Mouse (Mus musculus) forebrain, embryonic 11.5 days (tissue): Measurements from ENCODE around the gene Xylt1. TPM values are rescaled to one million over a fixed set of nuclear protein-coding genes. Genes with fewer than 3 reads are reported as not detected.

Experiments used
- ATAC-seq: fragments of 200-750 bp; cut with Nextera tagmentation; replicated peaks from 2 replicates; pipeline ENCODE4 v1.8.0; 2017; ENCODE audit warnings: moderate TSS enrichment; ENCODE audit not compliant: low FRiP score
- DNase-seq: peaks from one replicate; pipeline ENCODE4 v3.0.0-alpha.2; 2017; ENCODE audit warnings: low spot score
- H3K27ac ChIP-seq: fragments of 300-500 bp; sonication (generic); 2 replicates; pipeline ENCODE4 v1.5.1; 2014; ENCODE audit warnings: low read depth, low read length
- H3K27me3 ChIP-seq: fragments of 300-500 bp; sonication (generic); 2 replicates; pipeline ENCODE4 v1.6.1; 2014; ENCODE audit warnings: mild to moderate bottlenecking, low read length, mixed read lengths; ENCODE audit not compliant: control insufficient read depth, insufficient read depth
- H3K36me3 ChIP-seq: fragments of 300-500 bp; sonication (generic); 2 replicates; pipeline ENCODE4 v1.6.1; 2014; ENCODE audit warnings: mild to moderate bottlenecking, low read length, moderate library complexity, mixed read lengths; ENCODE audit not compliant: control insufficient read depth, insufficient read depth
- H3K4me1 ChIP-seq: fragments of 300-500 bp; sonication (generic); replicated peaks from 2 replicates; pipeline ENCODE4 v1.6.1; 2014; ENCODE audit warnings: low read length, mixed read lengths; ENCODE audit not compliant: control insufficient read depth, insufficient read depth
- H3K4me2 ChIP-seq: fragments of 300-500 bp; sonication (generic); 2 replicates; pipeline ENCODE4 v1.6.1; 2014; ENCODE audit warnings: low read depth, mild to moderate bottlenecking, low read length, moderate library complexity, mixed read lengths; ENCODE audit not compliant: severe bottlenecking
- H3K4me3 ChIP-seq: fragments of 300-500 bp; sonication (generic); 2 replicates; pipeline ENCODE4 v1.5.1; 2014; ENCODE audit warnings: low read depth, low read length
- H3K9ac ChIP-seq: fragments of 300-500 bp; sonication (generic); 2 replicates; pipeline ENCODE4 v1.6.1; 2014; ENCODE audit warnings: low read length
- H3K9me3 ChIP-seq: fragments of 300-500 bp; sonication (generic); 2 replicates; pipeline ENCODE4 v1.6.1; 2016; ENCODE audit warnings: low read length, mixed read lengths; ENCODE audit not compliant: control insufficient read depth
- WGBS: fragments of 180-500 bp; shearing (Covaris S2); extraction: QIAGEN DNeasy Blood & Tissue Kit; methylation state at CpG from one replicate; pipeline ENCODE4 v1.1.7; 2014; 5-methylcytosine and 5-hydroxymethylcytosine counted together
- polyA plus RNA-seq: library from polyadenylated mRNA; unstranded; fragments of >200 nt; fragmentation: Nextera tagmentation; extraction: Ambion mirVana; gene quantifications from 2 replicates; pipeline ENCODE4 v1.2.1, GENCODE M21; 2014

The Xylt1 gene
- polyA plus RNA-seq, 1 experiment from 2014 or later: 4.6 TPM

- Histone ChIP-seq H3K27ac (no peak overlapping the region), H3K9me3 (no peaks in the 10 kb centered on the region), H3K4me2 (no peak overlapping the region), H3K36me3 (no peaks in the 10 kb centered on the region), H3K27me3 (no peaks in the 10 kb centered on the region), H3K4me1 (peaks cover 6% of the 10 kb centered on the region; the same call in 1 of the 2 replicates), H3K9ac (no peak overlapping the region), H3K4me3 (no peak overlapping the region)
- 78% methylated on average over 3 of the region's 3 CpGs for WGBS
- ATAC-seq (no peak), DNase-seq (no peak)
Measured at GRCm38 (mm10) chr7:117435091-117435490, 54.3 kb downstream of the Xylt1 start.

- Histone ChIP-seq H3K9ac (no peak overlapping the region), H3K27me3 (no peaks in the 10 kb centered on the region), H3K27ac (no peak overlapping the region), H3K9me3 (no peaks in the 10 kb centered on the region), H3K4me3 (no peak overlapping the region), H3K4me1 (peaks cover 6% of the 10 kb centered on the region; the same call in 1 of the 2 replicates), H3K36me3 (no peaks in the 10 kb centered on the region), H3K4me2 (no peak overlapping the region)
- 90% methylated on average over 12 of the region's 12 CpGs for WGBS
- DNase-seq (no peak), ATAC-seq (no peak)
Measured at GRCm38 (mm10) chr7:117435730-117436441, 55.1 kb downstream of the Xylt1 start.

- no peaks in the 10 kb centered on the region for H3K36me3 ChIP-seq
- DNase-seq (no peak), ATAC-seq (no peak)
- peaks cover 6% of the 10 kb centered on the region; the same call in 1 of the 2 replicates for H3K4me1 ChIP-seq
- H3K9me3 ChIP-seq: no peaks in the 10 kb centered on the region
- H3K9ac ChIP-seq: no peak overlapping the region
- H3K4me3 ChIP-seq: no peak overlapping the region
- no peak overlapping the region for H3K4me2 ChIP-seq
- no peaks in the 10 kb centered on the region for H3K27me3 ChIP-seq
- no peak overlapping the region for H3K27ac ChIP-seq
- 89% methylated on average over 11 of the region's 11 CpGs for WGBS
Measured at GRCm38 (mm10) chr7:117436892-117437291, 56.1 kb downstream of the Xylt1 start.

GRCm38 (mm10) chr7:117440994-117441393 lies 60.2 kb downstream of the Xylt1 start:
- Histone ChIP-seq H3K9ac (no peak overlapping the region), H3K27ac (no peak overlapping the region), H3K4me2 (no peak overlapping the region), H3K4me1 (peaks cover 6% of the 10 kb centered on the region; the same call in 1 of the 2 replicates), H3K27me3 (no peaks in the 10 kb centered on the region), H3K4me3 (no peak overlapping the region), H3K9me3 (no peaks in the 10 kb centered on the region), H3K36me3 (no peaks in the 10 kb centered on the region)
- no peak for ATAC-seq
- 93% methylated on average over 3 of the region's 3 CpGs for WGBS
- DNase-seq: no peak

GRCm38 (mm10) chr7:117442639-117443038 lies 61.9 kb downstream of the Xylt1 start:
- ATAC-seq: no peak
- 91% methylated on average over 2 of the region's 2 CpGs for WGBS

GRCm38 (mm10) chr7:117443215-117443614 lies 62.4 kb downstream of the Xylt1 start:
- ATAC-seq: no peak

More at GRCm38 (mm10) chr7:117442639-117443038, 61.9 kb downstream of the Xylt1 start:
- no peaks in the 10 kb centered on the region for H3K36me3 ChIP-seq
- peaks cover 6% of the 10 kb centered on the region; the same call in 1 of the 2 replicates for H3K4me1 ChIP-seq
- H3K27ac ChIP-seq: no peak overlapping the region
- DNase-seq: no peak
- no peak overlapping the region for H3K4me3 ChIP-seq
- no peak overlapping the region for H3K4me2 ChIP-seq
- no peaks in the 10 kb centered on the region for H3K27me3 ChIP-seq
- no peak overlapping the region for H3K9ac ChIP-seq
- no peaks in the 10 kb centered on the region for H3K9me3 ChIP-seq

GRCm38 (mm10) chr7:117445471-117445870 lies 64.7 kb downstream of the Xylt1 start:
- Histone ChIP-seq H3K36me3 (no peaks in the 10 kb centered on the region), H3K27me3 (no peaks in the 10 kb centered on the region), H3K9me3 (no peaks in the 10 kb centered on the region), H3K4me1 (no peaks in the 10 kb centered on the region), H3K4me2 (no peak overlapping the region), H3K27ac (no peak overlapping the region), H3K9ac (no peak overlapping the region), H3K4me3 (no peak overlapping the region)
- WGBS: 42% methylated on average over 3 of the region's 3 CpGs
- DNase-seq: no peak
- no peak for ATAC-seq

More at GRCm38 (mm10) chr7:117443215-117443614, 62.4 kb downstream of the Xylt1 start:
- no peak overlapping the region for H3K9ac ChIP-seq
- H3K9me3 ChIP-seq: no peaks in the 10 kb centered on the region
- no peak overlapping the region for H3K27ac ChIP-seq
- no peak overlapping the region for H3K4me3 ChIP-seq
- 92% methylated on average over 7 of the region's 7 CpGs for WGBS
- peaks cover 6% of the 10 kb centered on the region; the same call in 1 of the 2 replicates for H3K4me1 ChIP-seq
- no peak overlapping the region for H3K4me2 ChIP-seq
- H3K27me3 ChIP-seq: no peaks in the 10 kb centered on the region
- DNase-seq: no peak
- H3K36me3 ChIP-seq: no peaks in the 10 kb centered on the region

GRCm38 (mm10) chr7:117449605-117450004 lies 68.8 kb downstream of the Xylt1 start:
- Histone ChIP-seq H3K4me2 (no peak overlapping the region), H3K27ac (no peak overlapping the region), H3K9ac (no peak overlapping the region), H3K36me3 (no peaks in the 10 kb centered on the region), H3K9me3 (no peaks in the 10 kb centered on the region), H3K27me3 (no peaks in the 10 kb centered on the region), H3K4me3 (no peak overlapping the region), H3K4me1 (no peaks in the 10 kb centered on the region; the same call in 1 of the 2 replicates)
- 96% methylated on average over 5 of the region's 5 CpGs for WGBS
- DNase-seq (no peak), ATAC-seq (no peak)

- Histone ChIP-seq H3K4me2 (no peak overlapping the region), H3K4me1 (no peaks in the 10 kb centered on the region; the same call in 1 of the 2 replicates), H3K9me3 (no peaks in the 10 kb centered on the region), H3K27ac (no peak overlapping the region), H3K36me3 (no peaks in the 10 kb centered on the region), H3K9ac (no peak overlapping the region), H3K4me3 (no peak overlapping the region), H3K27me3 (no peaks in the 10 kb centered on the region)
- DNase-seq (no peak), ATAC-seq (no peak)
Measured at GRCm38 (mm10) chr7:117451212-117451611, 70.4 kb downstream of the Xylt1 start.
